Mouse (Mus musculus) neutrophil, adult 5-6 weeks (primary cell): ENCODE measurements around the gene Rin1. TPM values are rescaled to one million over a fixed set of nuclear protein-coding genes. Genes with fewer than 3 reads are reported as not detected.

ENCODE experiments used
- ATAC-seq: fragments of 151-379, 151-347 bp; 2 replicates; pipeline ENCODE4 v1.8.0; 2017; ENCODE audit warnings: mild to moderate bottlenecking, moderate TSS enrichment; ENCODE audit not compliant: insufficient number of reproducible peaks, poor library complexity, low FRiP score, severe bottlenecking; ENCODE audit errors: extremely low read depth
- total RNA-seq: library from RNA; stranded (forward); fragments of 200-1000 nt; gene quantifications from 2 replicates; pipeline ENCODE4 v1.2.3, GENCODE M21; 2017

Gene Rin1
- total RNA-seq, 1 experiment from 2014 or later, result 0.70 TPM

DNA sequence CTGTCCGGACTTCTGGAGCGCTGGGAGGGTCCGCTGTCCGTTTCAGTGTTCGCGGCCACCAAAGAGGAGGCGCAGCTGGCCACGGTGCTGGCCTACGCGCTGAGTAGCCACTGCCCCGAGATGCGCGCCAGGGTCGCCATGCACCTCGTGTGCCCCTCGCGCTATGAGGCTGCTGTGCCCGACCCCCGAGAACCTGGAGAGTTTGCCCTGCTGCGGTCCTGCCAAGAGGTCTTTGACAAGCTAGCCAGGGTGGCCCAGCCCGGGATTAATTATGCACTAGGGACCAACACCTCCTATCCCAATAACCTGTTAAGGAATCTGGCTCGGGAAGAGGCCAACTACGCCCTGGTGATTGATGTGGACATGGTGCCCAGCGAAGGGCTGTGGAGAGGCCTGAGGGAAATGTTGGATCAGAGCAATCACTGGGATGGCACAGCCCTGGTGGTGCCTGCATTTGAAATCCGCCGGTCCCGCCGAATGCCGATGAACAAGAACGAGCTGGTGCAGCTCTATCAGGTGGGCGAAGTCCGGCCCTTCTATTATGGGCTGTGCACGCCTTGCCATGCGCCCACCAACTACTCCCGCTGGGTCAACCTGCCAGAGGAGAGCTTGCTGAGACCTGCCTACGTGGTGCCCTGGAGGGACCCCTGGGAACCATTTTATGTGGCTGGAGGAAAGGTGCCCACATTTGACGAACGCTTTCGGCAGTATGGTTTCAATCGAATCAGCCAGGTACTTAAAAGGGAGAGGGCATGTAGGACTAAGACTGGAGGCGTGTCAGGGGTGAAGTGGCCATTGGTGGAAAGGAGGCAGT lies 10.8 kb upstream of the Rin1 start:
- ATAC-seq, result no peak

DNA sequence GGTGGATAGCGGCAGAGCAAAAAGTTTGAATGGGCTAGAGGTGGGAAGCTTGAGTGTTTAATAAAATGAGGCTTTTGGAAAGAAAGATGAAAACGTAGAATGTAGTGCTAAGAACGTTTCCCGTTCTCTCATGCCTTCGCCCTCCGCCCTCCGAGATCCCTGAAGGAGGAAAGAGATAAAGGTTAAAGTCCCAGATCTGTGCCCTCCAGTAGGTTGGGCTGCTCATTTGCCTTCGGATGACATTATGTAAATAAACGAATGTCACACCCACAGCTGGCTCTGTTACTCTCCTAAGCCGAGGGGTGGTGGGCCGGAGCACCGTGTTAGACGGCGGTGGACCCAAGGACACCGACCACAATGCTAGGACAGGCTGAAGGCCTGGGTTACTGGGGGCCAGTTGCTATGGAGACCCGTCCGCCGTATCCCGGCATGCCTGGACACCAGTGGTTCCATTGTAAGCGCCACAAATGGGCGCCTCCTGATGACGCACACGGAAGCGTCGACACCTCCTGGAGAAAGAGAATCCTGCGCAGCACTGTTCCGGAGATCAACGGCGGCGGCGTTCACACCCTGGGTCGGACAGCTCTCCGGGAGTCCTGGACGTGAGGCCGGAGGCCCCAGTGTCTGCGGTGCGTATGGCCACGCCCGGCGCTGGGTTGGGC lies 9.3 kb upstream of the Rin1 start, which contains the start of gene Brms1:
Gene Brms1, plus strand, starts transcription at position 493 of the 662 bp plus-strand sequence.
- ATAC-seq, result peak; percentile 76

DNA sequence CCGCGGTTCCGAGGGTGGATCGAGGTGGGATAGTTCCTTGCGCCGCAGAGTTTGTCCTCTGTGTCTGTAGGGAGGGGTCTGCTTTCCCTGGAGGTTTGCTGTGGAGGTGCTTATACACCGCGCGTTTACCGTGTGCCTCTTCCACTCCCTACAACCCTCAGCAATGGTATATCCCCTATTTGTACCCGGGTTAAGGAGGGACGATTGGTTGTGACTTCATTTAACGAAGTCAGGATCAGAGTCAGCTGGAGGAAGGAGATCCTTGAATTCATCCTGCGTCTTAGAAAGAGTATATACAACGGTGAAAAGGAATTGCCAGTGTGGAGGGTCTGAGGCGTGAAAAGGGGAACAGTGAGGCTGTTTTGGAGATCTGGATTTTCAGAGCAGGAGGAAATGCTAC lies 8.7 kb upstream of the Rin1 start:
- no peak for ATAC-seq

DNA sequence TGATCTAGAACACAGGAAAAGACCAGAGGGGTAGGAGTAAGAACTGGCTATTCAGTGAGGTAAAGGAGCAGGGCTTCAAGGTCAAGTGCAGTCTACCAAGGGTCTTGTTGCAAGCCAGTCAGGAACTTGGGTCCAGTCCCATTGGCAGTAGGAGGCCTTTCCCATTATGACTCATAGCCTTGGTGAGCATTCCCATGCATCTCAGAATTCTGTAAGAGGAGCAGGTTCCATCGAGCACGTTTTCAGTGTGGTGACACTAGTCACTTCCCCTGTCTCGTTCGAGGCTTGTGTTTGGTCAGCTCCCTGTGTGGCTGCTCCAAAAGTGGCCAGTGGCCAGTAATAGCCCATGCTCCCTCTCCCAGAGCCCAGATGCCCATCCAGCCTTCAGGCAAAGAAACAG lies 4.8 kb upstream of the Rin1 start:
- no peak for ATAC-seq

DNA sequence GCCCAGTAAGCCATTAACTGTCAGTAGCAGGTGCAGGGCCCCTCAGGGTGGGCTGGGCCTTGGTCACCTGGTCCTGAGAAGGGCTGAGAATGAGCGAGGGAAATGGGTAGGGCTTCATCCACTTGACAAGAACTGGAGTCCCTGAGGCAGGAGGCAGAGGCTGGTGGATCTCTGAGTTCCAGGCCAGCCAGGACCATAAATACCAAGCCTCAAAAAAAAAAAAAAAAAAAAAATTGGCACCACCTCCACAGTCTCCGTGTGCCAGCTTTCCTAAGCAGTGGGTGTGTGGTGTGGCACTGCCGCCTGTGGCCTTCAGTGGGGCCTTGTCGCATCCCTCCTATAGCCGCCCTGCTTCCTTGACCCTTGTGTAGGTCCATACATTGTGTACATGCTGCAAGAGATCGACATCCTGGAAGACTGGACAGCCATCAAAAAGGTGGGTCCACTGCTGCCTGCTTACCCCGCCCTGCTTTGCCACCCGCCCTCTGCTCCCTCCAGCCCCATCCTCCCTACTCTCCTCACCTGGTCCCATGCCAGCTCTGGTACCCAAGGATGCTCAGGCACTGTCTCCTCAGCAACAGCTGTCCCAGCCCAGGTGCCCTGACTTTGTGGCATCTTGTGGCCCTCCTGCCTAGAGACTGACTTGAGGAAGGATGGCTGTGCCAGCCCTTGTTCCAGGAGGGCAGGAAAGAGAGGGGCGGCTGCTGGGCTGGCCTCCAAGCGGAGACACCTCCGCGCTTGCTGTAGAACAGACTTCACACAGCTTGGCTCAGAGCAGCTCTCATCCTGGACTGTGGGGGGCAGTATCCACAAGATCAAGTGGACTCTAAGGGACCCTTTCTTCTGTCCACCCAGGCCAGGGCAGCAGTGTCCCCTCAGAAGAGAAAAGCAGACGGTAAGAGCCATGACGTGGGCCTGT lies 1.9 kb upstream of the Rin1 start:
- no peak for ATAC-seq

DNA sequence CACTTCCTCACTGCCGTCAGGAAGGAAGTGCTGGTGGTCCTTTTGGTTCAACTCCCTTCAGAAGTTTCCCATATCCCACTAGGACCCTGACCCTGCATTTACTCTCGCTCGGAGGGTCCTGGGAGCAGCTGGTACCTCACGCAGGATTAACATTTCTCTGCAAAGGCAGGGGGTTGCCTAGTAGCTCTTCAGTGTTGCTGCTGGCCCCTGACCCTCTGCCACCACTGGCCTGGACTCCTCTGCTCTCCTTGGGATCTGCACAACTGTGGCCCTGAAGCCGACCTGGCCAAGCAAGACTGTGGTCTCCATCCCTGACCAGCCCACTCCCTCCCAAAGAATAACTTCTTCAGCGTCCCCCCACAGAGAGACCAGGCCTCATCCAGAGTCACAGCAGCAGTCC lies 956 bp upstream of the Rin1 start:
- ATAC-seq, result no peak

DNA sequence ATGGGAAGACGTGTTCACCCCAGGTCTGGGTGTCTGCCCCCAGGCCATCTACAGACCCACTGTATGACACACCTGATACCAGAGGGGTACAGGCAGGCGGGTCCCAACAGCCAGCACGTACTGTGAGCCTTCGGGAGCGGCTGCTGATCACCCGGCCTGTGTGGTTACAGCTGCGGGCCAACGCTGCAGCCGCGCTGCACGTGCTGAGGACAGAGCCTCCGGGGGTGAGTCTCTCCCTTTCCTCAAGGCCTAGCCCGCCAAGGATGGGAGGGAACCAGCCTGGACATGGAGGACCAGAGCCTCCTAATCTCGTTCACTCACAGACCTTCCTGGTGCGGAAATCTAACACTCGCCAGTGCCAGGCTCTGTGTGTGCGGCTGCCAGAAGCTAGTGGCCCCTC lies 750 bp downstream of the Rin1 start:
- ATAC-seq, result no peak

DNA sequence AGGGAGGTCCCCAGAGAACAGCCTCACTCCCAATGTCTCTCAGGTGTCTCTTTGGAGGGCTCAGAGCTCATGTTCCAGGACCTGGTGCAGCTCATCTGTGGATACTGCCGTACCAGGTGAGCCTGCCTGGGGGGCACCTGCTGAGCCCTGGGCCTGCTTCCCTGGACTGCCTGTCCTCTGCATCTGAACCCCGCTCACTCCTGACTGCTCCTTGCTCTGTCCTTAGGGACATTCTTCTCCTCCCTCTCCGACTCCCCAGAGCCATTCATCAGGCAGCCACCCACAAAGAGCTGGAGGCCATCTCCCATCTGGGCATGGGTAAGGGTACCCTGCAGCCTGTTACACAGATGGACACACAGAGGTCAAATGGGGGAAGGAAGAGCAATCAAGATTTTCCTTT lies 1.2 kb downstream of the Rin1 start:
- no peak for ATAC-seq

DNA sequence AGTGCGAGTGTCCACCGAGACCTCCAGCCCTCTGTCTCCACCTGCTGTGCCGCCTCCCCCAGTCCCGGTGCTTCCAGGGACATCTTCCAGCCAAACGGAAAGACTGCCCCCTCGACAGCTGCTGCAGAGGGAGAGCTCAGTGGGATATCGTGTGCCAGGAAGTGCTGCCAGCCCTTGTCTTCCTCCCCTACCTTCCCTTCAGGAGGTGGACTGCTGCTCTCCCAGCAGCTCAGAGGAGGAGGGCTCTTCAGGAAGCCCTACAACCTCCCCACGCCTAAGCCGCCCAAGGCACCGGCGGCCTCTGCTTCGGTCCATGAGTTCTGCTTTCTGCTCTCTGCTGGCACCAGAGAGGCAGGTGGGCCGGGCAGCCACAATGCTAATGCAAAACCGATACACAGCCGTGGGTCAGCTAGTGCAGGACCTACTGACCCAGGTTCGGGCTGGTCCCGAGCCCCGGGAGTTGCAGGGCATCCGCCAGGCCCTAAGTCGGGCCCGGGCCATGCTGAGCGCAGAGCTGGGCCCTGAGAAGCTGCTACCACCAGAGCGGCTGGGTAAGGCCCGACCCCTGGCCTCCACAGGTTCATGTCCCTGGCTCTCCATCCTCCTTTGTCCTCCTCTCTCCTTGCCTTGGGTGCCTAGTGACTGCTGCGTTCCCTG lies 2.0 kb downstream of the Rin1 start:
- no peak for ATAC-seq

DNA sequence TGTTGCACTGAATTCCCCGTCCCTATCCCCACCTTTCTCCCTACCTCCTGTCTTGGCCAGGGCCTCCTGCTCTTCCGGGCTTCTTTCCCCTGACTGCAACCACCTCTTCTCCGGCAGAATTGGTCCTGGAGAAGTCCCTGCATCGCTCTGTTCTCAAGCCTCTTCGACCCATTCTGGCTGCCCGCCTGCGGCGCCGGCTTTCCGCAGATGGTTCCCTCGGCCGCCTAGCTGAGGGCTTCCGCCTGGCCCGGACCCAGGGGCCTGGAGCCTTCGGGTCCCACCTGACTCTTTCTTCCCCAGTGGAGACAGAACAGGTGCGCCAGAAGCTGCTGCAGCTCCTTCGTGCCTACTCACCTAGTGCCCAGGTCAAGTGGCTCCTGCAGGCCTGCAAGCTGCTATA lies 2.6 kb downstream of the Rin1 start:
- no peak for ATAC-seq

DNA sequence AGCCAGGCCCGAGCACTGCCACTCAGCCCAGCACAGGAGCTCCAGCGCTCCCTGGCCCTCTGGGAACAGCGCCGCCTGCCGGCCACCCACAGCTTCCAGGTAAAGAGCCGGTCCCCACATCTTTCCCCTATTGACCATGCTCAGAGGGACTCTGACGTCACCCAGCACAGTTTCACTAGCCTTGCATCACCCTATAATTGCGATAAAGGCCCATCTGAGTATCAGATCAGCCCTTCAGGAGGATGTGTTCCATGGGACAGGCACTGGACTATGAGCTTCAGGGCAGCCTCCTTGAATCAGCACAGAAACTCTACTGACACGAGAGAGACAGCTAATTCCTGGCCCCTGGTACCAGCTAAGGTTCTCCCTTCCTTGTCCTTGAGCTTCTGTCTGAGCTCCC lies 3.6 kb downstream of the Rin1 start:
- ATAC-seq, result no peak

DNA sequence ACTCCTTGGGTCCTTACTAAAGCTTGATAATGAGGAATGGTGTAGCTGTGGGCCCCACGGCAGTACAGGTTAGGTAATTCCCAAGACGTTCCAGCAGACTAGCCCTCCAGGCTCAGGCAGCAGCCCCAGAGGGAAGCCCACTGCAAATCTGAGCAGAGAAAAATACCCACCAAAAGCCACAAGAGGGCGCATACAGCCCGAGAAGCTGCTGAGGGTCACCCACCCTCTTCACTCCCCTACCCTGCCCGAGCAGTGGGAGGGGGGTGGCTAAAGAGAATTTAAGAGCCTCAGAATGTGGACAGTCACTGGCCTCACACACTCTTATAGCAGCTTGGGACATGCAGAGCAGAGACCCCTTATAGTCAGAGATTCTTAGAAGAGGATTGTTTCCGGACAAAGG lies 6.0 kb downstream of the Rin1 start:
- ATAC-seq, result no peak

DNA sequence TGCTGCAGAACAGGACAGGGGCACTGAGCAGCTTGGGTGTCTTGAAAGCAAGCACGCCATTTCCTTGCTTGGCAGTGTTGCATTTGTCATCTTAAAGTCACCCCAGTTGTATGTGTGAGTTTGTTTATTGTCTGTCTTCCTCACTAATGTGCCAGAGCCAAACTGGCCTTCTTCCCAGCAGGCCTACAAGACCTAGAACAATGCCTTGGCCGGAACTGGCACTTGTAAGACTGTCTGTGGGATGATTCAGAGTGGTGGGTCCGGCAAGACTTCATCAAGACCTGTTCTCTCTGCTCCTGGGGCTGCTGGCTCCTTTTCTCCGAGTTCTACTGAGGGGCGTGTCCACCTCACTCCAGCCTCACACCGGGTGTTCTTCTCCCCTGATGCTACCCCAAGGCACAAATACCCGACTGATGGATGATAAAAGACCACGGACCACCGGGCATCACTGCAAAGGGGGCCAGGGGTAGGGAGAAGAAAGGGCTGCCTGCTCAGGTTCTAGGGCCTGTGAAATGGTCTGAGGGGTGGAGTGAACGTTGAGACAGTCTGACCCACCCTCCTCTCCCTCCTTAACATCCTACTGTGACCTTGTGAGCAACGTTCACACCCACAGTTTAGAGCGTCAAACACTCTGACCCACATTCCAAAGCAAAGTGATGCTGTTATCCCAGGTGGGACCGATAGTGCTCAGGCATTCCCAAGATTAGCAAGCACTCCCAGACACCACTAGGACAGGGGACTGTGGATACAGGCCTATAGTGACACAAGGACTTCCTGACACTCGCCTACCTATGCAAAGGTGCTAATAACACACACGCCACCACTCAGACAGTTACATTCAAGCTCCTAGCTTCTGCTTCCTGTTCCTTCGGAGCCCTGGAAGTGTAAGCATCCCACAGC lies 7.8 kb downstream of the Rin1 start:
- no peak for ATAC-seq

DNA sequence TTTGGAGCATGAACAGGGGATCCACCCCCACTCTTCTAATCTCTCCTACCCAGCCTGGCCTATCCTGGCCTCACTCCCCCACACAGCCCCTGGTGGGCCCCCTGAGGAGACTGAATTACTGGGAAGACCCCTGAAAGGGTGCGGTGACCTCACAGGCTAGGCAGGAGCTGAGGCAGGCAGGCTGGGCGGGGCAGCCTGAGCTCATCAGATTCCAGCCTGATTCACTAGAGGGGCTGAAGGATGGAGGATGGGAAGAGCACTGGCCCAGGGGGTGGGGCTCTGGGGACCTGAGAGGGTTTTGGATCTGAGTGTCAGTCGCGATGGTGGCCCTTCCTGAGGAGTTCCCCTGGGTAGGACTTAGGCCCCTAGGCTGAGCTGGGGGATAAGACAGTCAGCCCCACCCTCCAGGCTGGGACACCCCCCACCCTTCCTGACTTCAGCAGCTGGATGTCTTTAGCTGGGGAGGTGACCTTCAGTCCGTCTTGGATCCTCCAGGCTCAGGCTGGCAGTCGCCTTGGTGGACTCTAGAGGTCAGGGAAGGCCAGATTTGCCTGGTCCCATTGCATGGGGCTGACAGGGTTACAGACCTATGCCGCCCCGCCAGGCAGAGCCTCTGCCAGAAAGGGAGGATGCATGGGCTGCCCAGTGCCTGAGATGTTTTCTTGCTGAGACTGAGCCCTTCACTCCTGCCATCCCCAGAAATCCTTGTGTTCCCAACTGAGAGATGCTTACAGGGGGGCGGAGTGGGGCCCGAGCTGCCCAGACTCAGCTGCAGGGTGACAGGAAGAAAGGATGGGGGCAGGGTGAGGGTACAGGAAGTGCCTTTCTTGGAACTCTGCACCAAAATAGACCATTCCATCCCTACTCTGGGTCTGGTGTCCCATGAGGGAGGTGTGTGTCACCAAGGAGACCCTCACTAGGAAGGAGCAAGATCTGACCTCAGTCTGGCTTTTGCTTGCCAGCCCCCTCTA lies 8.8 kb downstream of the Rin1 start:
- no peak for ATAC-seq

DNA sequence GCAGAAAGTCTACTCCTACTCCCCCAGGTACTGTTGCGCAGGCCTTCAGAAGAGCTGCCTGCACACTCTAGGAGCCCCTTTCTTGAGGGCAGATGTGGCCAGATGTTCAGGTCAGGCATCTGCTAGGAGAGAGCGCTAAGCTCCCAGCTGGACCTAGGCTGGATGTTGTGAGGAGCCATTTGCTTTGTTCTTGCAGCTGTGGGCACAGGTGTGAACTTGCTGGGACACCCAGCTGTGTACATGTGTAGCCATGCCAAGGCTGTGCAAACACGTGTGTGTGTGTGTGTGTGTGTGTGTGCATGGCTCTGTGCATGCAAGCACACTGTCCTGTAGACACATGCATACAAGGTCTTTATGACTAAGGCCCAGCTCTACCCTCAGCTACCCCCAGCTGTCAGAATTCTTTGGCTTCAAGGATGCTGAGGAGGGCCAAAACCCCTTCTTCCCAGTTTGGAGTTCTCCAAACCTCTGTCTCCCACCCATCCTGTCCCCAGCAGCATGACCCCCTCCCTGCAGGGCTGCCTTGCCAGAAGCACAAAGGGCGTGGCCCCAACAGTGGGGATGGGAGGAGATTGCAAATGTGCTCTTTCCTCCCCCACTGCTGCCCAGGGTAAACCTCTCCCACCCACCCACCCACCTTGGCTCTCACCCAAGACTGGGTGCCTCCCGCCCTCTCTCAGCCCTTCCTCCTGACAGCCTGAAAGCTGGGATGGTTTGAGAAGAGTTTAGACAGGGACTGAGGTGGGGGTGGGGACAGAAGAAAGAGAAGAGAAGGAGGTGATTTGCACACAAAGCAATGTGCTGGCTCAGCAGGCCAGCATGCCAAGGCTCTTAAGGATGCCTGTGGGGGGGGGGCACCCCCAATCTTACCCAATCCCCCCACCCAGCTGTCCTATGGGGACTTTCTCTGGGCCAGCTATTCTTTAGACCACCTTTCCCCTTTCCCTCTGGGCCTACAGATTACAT lies 10.4 kb downstream of the Rin1 start:
- ATAC-seq, result no peak

DNA sequence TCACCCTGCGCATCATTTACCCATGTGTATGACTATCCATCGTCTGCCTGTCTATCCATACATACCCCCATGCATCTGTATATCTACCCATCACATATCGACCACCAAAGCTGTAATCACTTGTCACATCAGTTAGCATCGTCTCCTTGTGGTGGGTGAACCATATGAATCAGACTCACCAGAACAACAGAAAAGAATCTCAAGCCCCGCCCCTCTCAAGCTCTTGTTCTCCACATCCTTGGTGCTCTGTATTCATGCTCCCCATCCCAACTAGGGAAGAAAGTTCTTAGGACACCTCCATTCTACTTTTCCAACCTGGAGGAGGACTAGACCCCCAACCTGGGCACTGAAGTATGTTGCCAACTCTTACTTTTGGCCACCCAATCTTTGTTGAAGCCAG lies 11.8 kb downstream of the Rin1 start:
- ATAC-seq, result no peak
